ENCODE assay signal across 27 mouse cellular contexts in genomic region chr11:86984990-86985389, GRCm38 (mm10). TPM values are rescaled to one million over a fixed set of nuclear protein-coding genes. Genes with fewer than 3 reads are reported as not detected.
DNase-seq lines count a peak whose midpoint lies in the region; ATAC-seq lines count a peak whose summit lies in the region.
"Had no signal": no experiment of that assay in that cellular context is flagged by ENCODE, and none has a peak within 500 bp of the region (broad histone marks: within the 10 kb centered on the region; RNA-seq: fewer than 3 reads in every experiment).

No protein-coding gene starts in this region.

- peaks cover 47% of the 10 kb centered on the region for H3K4me1 ChIP-seq in heart, embryonic 16.5 days (ENCODE audit: control insufficient read depth, insufficient read depth, low read length)

- H3K27ac ChIP-seq in heart, embryonic 16.5 days (ENCODE audit: low read length): peak overlapping the region; percentile 44; the same call in 1 of the 2 replicates
- H3K27ac ChIP-seq: embryonic facial prominence, embryonic 10.5 days; embryonic facial prominence, embryonic 15.5 days; forebrain, embryonic 12.5 days; heart, embryonic 13.5 days; hindbrain, embryonic 12.5 days; limb, embryonic 12.5 days; lung, embryonic 15.5 days had no signal

- intact Hi-C loops in heart, postnatal 36 days (cut with DNase I): no loop called here

- no peaks in the 10 kb centered on the region for H3K27me3 ChIP-seq in heart, embryonic 16.5 days (ENCODE audit: control insufficient read depth, insufficient read depth, low read length)
- H3K27me3 ChIP-seq: embryonic facial prominence, embryonic 15.5 days; forebrain, embryonic 12.5 days; heart, embryonic 13.5 days; hindbrain, embryonic 12.5 days; lung, embryonic 15.5 days had no signal

- H3K9me3 ChIP-seq in heart, embryonic 16.5 days (replicated peaks; ENCODE audit: control insufficient read depth, low read length): no peaks in the 10 kb centered on the region
- H3K9me3 ChIP-seq: embryonic facial prominence, embryonic 10.5 days; embryonic facial prominence, embryonic 15.5 days; forebrain, embryonic 12.5 days; heart, embryonic 13.5 days; hindbrain, embryonic 12.5 days; limb, embryonic 12.5 days; lung, embryonic 15.5 days had no signal

- peak; percentile 52; the same call in 1 of the 2 replicates for ATAC-seq in cerebellum, adult (ENCODE audit: insufficient number of reproducible peaks, low FRiP score, low TSS enrichment)
- ATAC-seq in heart, embryonic 16.5 days (replicated peaks; ENCODE audit: extremely low read depth, insufficient read depth, low FRiP score): no peak
- ATAC-seq: activated CD4-positive, CD25-positive, alpha-beta regulatory T cell, adult 4 months; intestine, embryonic 16.5 days; midbrain, embryonic 16.5 days had no signal

- 45% methylated on average over 3 of the region's 3 CpGs for WGBS in heart, embryonic 16.5 days

- no peak overlapping the region for H3K9ac ChIP-seq in heart, embryonic 16.5 days (ENCODE audit: low read length)
- H3K9ac ChIP-seq: embryonic facial prominence, embryonic 15.5 days; forebrain, embryonic 12.5 days; heart, embryonic 13.5 days; hindbrain, embryonic 12.5 days; limb, embryonic 12.5 days; lung, embryonic 15.5 days had no signal

- H3K36me3 ChIP-seq in heart, embryonic 16.5 days (ENCODE audit: control insufficient read depth, insufficient read depth): no peaks in the 10 kb centered on the region
- H3K36me3 ChIP-seq: embryonic facial prominence, embryonic 10.5 days; embryonic facial prominence, embryonic 15.5 days; forebrain, embryonic 12.5 days; hindbrain, embryonic 12.5 days; limb, embryonic 12.5 days; lung, embryonic 15.5 days had no signal

- no peak overlapping the region for H3K4me3 ChIP-seq in heart, embryonic 16.5 days (ENCODE audit: low read length)
- H3K4me3 ChIP-seq: embryonic facial prominence, embryonic 10.5 days; embryonic facial prominence, embryonic 15.5 days; forebrain, embryonic 12.5 days; heart, embryonic 13.5 days; hindbrain, embryonic 12.5 days; limb, embryonic 12.5 days; lung, embryonic 15.5 days had no signal

- DNase-seq in cerebellum, adult 8-10 months: no peak
- DNase-seq in heart, postnatal 36 days: no peak
- DNase-seq in cerebellum, adult 9-10 months: peak; percentile 74
- peak; percentile 47 for DNase-seq in skeletal muscle tissue, adult 2 months (ENCODE audit: low read depth, low spot score)
- DNase-seq in layer of hippocampus, adult 11-12 months (ENCODE audit: low spot score): no peak
- no peak for DNase-seq in urinary bladder, postnatal 25 days (ENCODE audit: low spot score)
- DNase-seq: adrenal gland, adult 8-10 months; gastrocnemius, postnatal 25 days; heart, adult 11 months; kidney, adult 9 months; kidney, postnatal 14 days; lung, postnatal 36 days; right cerebral cortex, adult 18-20 months; thymus, postnatal 4 days had no signal

- no peak overlapping the region for H3K4me2 ChIP-seq in heart, embryonic 16.5 days (ENCODE audit: low read depth, low read length)
- H3K4me2 ChIP-seq: embryonic facial prominence, embryonic 15.5 days; forebrain, embryonic 12.5 days; heart, embryonic 13.5 days; hindbrain, embryonic 12.5 days; limb, embryonic 12.5 days; lung, embryonic 15.5 days; midbrain, embryonic 11.5 days had no signal

RNA-seq across cellular contexts. Expression of gene Ypel2, which starts 8.5 kb away (rescaled TPM):
- polyA plus RNA-seq in heart, embryonic 16.5 days (2015; fragmentation: Nextera tagmentation; extraction: Ambion mirVana): 22.5 and 24.2 TPM in 2 replicates
- 10 to 100 TPM; 11.1 to 31.6 TPM for total RNA-seq in heart, postnatal 36 days (2021)

Comparison
In these comparisons a context has a peak if more than half of its experiments do, and no peak if none do; other contexts are left out.
1. DNase-seq: peak in cerebellum, adult 9-10 months (single experiment) and skeletal muscle tissue, adult 2 months (single experiment); none in cerebellum, adult 8-10 months (single experiment), heart, postnatal 36 days (0 of 2), layer of hippocampus, adult 11-12 months (single experiment) and urinary bladder, postnatal 25 days (single experiment).